Mouse (Mus musculus) forebrain, embryonic 13.5 days (tissue): ENCODE measurements around the gene Homer1. TPM values are rescaled to one million over a fixed set of nuclear protein-coding genes. Genes with fewer than 3 reads are reported as not detected.

Source experiments
- ATAC-seq: fragments of 200-750 bp; cut with Nextera tagmentation; 2 replicates; pipeline ENCODE4 v1.8.0; 2017
- H3K27ac ChIP-seq: fragments of 300-500 bp; sonication (generic); 2 replicates; pipeline ENCODE4 v1.5.1; 2015; ENCODE audit warnings: inconsistent platforms, mild to moderate bottlenecking, moderate library complexity
- H3K27me3 ChIP-seq: fragments of 300-500 bp; sonication (generic); 2 replicates; pipeline ENCODE4 v1.6.1; 2015; ENCODE audit warnings: mild to moderate bottlenecking, inconsistent platforms
- H3K36me3 ChIP-seq: fragments of 300-500 bp; sonication (generic); 2 replicates; pipeline ENCODE4 v1.6.1; 2015; ENCODE audit warnings: mild to moderate bottlenecking, inconsistent platforms; ENCODE audit not compliant: poor library complexity, severe bottlenecking
- H3K4me1 ChIP-seq: fragments of 300-500 bp; sonication (generic); 2 replicates; pipeline ENCODE4 v1.6.1; 2015; ENCODE audit warnings: inconsistent platforms
- H3K4me2 ChIP-seq: fragments of 300-500 bp; sonication (generic); 2 replicates; pipeline ENCODE4 v1.6.1; 2015; ENCODE audit warnings: inconsistent platforms, mild to moderate bottlenecking, moderate library complexity
- H3K4me3 ChIP-seq: fragments of 300-500 bp; sonication (generic); 2 replicates; pipeline ENCODE4 v1.5.1; 2015; ENCODE audit warnings: mild to moderate bottlenecking, inconsistent platforms
- H3K9ac ChIP-seq: fragments of 300-500 bp; sonication (generic); 2 replicates; pipeline ENCODE4 v1.6.1; 2015; ENCODE audit warnings: mild to moderate bottlenecking, inconsistent platforms
- H3K9me3 ChIP-seq: fragments of 300-500 bp; sonication (generic); replicated peaks from 2 replicates; pipeline ENCODE4 v1.6.1; 2016; ENCODE audit warnings: inconsistent platforms
- WGBS: fragments of 180-500 bp; shearing (Covaris S2); methylation state at CpG from one replicate; pipeline ENCODE4 v1.1.7; 2015; 5-methylcytosine and 5-hydroxymethylcytosine counted together
- polyA plus RNA-seq: library from polyadenylated mRNA; unstranded; fragments of >200 nt; fragmentation: Nextera tagmentation; extraction: Ambion mirVana; gene quantifications from 2 replicates; pipeline ENCODE4 v1.2.1, GENCODE M21; 2015

Gene Homer1
- polyA plus RNA-seq, 1 experiment from 2014 or later: 9.9 TPM

GRCm38 (mm10) chr13:93419779-93420178 is 120.3 kb downstream of the Homer1 start:
- Histone ChIP-seq H3K27ac (no peak overlapping the region), H3K4me3 (no peak overlapping the region), H3K4me2 (no peak overlapping the region), H3K36me3 (no peaks in the 10 kb centered on the region), H3K4me1 (peaks cover 4% of the 10 kb centered on the region), H3K9me3 (no peaks in the 10 kb centered on the region), H3K27me3 (no peaks in the 10 kb centered on the region), H3K9ac (no peak overlapping the region)
- 73% methylated on average over 2 of the region's 2 CpGs for WGBS
- peak; percentile 48; the same call in 1 of the 2 replicates for ATAC-seq

DNA sequence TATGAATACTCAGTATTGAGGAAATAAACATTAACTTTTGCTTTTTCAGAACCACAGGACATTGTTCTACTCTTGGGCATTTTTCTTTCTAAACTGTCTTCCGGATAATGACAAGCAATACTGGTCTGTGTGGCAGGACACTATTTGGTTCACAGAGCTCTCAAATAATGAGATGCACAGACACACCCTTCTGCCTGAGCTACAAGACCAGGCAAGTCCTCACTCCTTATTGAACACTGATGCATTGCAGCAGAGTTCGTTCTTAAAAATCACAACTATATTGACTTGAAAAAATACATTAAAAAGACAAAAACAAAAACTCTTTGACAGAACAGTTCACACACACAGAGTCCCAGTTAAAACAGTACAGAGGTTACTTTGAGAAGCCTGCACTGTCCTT is 123.8 kb downstream of the Homer1 start:
- no peaks in the 10 kb centered on the region for H3K9me3 ChIP-seq
- no peak overlapping the region for H3K9ac ChIP-seq
- peaks cover 5% of the 10 kb centered on the region; the same call in 1 of the 2 replicates for H3K36me3 ChIP-seq
- no peaks in the 10 kb centered on the region for H3K27me3 ChIP-seq
- H3K27ac ChIP-seq: no peak overlapping the region
- no peak overlapping the region for H3K4me3 ChIP-seq
- peaks cover 4% of the 10 kb centered on the region for H3K4me1 ChIP-seq
- H3K4me2 ChIP-seq: no peak overlapping the region
- no peak for ATAC-seq
- WGBS: 87% methylated on average over 2 of the region's 2 CpGs

- Histone ChIP-seq H3K27me3 (no peaks in the 10 kb centered on the region), H3K4me3 (no peak overlapping the region), H3K36me3 (peaks cover 16% of the 10 kb centered on the region), H3K9ac (no peak overlapping the region), H3K4me1 (no peaks in the 10 kb centered on the region), H3K4me2 (no peak overlapping the region), H3K27ac (no peak overlapping the region), H3K9me3 (no peaks in the 10 kb centered on the region)
- 94% methylated on average over 5 of the region's 5 CpGs for WGBS
- no peak for ATAC-seq
These were observed 128.8 kb downstream of the Homer1 start for GRCm38 (mm10) chr13:93427920-93428876.

DNA sequence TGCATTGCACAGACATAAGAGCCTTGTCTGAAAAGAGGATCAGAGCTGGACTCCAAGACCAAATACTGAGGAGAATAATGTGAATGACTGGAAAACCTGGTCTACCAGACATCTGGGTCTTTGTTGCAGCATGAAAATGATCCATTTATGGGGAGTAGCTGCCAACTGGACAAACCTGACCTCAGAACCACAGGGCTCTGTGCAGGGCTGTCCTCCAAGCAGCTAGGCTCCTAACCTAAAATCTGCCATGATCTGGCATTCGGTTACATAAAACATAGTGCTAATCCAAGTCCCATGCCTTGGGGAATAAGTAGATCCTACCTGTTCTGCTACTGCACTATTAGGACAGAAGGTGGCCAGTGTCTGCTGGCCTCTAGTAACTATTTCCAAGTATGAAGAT is 129.8 kb downstream of the Homer1 start:
- H3K27me3 ChIP-seq: no peaks in the 10 kb centered on the region
- 95% methylated on average over 1 of the region's 1 CpGs for WGBS
- H3K4me3 ChIP-seq: no peak overlapping the region
- no peak overlapping the region for H3K4me2 ChIP-seq
- H3K27ac ChIP-seq: no peak overlapping the region
- no peak for ATAC-seq
- no peaks in the 10 kb centered on the region for H3K4me1 ChIP-seq
- H3K36me3 ChIP-seq: peaks cover 16% of the 10 kb centered on the region
- H3K9ac ChIP-seq: no peak overlapping the region
- H3K9me3 ChIP-seq: no peaks in the 10 kb centered on the region

GRCm38 (mm10) chr13:93440167-93440566 is 140.7 kb downstream of the Homer1 start:
- no peak overlapping the region for H3K4me3 ChIP-seq
- H3K4me1 ChIP-seq: no peaks in the 10 kb centered on the region
- ATAC-seq: 0 out of 2 replicates have a peak, but pooled peaks have one; percentile 53
- no peaks in the 10 kb centered on the region for H3K27me3 ChIP-seq
- H3K4me2 ChIP-seq: no peak overlapping the region
- 88% methylated on average over 3 of the region's 3 CpGs for WGBS
- H3K9ac ChIP-seq: no peak overlapping the region
- no peak overlapping the region for H3K27ac ChIP-seq
- no peaks in the 10 kb centered on the region for H3K9me3 ChIP-seq
- peaks cover 48% of the 10 kb centered on the region for H3K36me3 ChIP-seq

- no peaks in the 10 kb centered on the region for H3K4me1 ChIP-seq
- no peaks in the 10 kb centered on the region for H3K9me3 ChIP-seq
- H3K4me2 ChIP-seq: no peak overlapping the region
- H3K27me3 ChIP-seq: no peaks in the 10 kb centered on the region
- no peak overlapping the region for H3K9ac ChIP-seq
- peak overlapping the region; percentile 25; the same call in 1 of the 2 replicates for H3K27ac ChIP-seq
- no peak overlapping the region for H3K4me3 ChIP-seq
- H3K36me3 ChIP-seq: peaks cover 47% of the 10 kb centered on the region
- peak; percentile 55; the same call in 1 of the 2 replicates for ATAC-seq
- 86% methylated on average over 6 of the region's 6 CpGs for WGBS
These were observed 153.8 kb downstream of the Homer1 start for GRCm38 (mm10) chr13:93453275-93453674.

Other genes with a start within 250 kb of the Homer1 start
- 0.04 and 0.06 TPM in 2 replicates for gene Cmya5, start 154.9 kb upstream of the Homer1 start, polyA plus RNA-seq
- gene Tent2, start 107.2 kb upstream of the Homer1 start, polyA plus RNA-seq: 44.5 and 46.6 TPM in 2 replicates
- 4.8 and 5.4 TPM in 2 replicates for gene Jmy, start 200.2 kb downstream of the Homer1 start, polyA plus RNA-seq